Mouse (Mus musculus): ENCODE measurements around the gene Tpo. TPM values are rescaled to one million over a fixed set of nuclear protein-coding genes. Genes with fewer than 3 reads are reported as not detected.

Gene Tpo
- total RNA-seq, 2 experiments from 2014 or later = not detected

DNA sequence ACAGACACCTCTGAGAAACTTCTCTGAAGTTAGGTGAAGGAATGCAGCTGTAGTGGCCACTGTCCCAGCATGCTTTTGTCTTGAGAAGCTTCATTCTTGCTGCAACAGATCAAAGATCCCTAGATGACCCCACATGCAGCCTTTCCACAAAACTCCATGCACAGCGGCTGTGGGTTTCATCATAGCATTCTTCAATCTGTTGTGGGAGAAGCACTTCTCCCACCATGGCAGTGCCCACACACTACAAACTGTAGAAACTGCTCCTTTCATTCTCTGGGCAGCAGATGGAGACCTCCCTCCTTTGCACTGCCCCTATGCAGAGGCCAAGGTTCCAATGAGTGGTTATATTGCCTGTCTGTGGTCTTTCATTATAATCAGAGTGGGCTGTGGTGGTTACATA is 103.3 kb downstream of the Tpo start:
- intact Hi-C loops (cut with DNase I) = no loop called here
- no peak for DNase-seq (ENCODE audit: low spot score)

DNA sequence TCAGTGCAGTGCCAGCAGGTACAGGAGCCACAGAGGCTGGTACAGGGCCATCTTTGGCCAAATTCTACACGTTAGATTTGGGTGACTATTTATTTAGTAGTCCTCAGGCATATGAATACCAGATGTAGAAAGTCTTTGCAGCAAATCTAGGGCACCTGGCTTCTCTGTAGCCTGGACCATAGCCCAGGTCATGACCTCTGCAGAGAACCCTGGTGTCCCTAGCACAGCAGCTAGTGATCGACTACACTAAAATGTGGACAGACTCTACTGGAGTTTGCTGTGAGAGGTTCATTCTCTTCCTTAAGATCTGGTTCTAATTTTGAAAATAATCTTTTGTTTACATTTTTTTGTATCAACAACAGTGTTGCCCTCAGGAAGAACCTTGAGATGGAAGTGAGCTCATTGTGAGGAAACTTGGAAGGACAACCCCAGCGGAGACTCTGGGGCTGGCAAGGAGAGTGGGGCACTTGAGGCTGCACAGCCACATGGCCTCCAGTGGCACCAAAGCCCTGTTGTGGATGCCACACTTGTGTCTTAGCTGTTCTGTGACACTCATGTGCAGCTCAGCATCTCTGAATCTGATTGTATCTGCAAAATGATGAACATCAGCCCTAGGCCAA is 104.6 kb downstream of the Tpo start:
- intact Hi-C loops (cut with DNase I) = no loop called here
- DNase-seq (ENCODE audit: low spot score) = no peak

DNA sequence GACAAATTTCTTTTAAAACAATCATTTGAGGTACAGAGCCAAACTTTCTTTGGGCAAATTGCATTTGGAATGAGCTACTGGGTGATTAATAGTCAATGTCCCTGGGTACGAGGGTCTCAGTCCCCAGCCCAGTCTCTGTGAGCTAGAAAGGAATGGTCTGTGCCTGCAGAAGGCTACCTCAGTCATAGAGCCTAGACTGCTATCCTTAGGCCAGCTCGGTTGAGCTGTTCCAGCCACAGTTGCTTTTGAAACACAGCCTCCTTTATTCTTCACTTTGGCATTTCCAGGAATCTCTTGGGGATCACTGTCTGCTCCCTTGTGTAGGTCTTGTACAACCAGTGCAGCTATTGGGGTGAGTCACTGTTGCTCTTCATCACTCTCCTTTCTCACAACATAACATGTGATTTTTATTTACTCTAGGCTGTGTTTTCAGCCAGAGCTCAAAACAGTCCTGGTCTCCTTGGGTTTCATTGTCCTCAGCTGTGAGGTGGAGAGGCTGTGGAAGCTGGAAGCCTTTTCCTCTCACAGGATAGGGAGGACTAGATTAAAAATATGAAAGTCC is 108.1 kb downstream of the Tpo start:
- intact Hi-C loops (cut with DNase I) = loop anchor here (5.0 kb wide), 1 partner anchor 87 kb away; the partner anchor contains the start of gene Pxdn
- DNase-seq (ENCODE audit: low spot score) = peak; percentile 19

DNA sequence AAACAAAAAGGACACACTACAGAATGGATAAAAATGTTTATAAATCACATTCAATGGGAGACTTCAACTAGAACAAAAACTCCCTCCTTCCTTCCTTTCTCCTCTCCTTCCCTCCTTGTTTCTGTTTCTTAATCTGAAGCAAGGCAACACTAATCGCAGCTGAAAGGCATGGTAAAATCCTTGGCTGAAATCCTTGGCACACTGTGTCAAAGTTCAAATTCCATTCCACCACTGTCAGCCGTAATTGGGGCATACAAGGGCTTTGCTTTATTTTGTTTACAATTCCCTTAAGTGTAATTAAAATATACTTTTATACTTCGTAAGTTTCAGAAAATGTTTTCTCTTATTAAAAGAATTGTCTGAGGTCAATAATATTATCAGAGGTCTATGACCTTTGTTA is 108.9 kb downstream of the Tpo start:
- DNase-seq (ENCODE audit: low spot score) = no peak
- intact Hi-C loops (cut with DNase I) = loop anchor here (5.0 kb wide), 1 partner anchor 86 kb away; the partner anchor contains the start of gene Pxdn

DNA sequence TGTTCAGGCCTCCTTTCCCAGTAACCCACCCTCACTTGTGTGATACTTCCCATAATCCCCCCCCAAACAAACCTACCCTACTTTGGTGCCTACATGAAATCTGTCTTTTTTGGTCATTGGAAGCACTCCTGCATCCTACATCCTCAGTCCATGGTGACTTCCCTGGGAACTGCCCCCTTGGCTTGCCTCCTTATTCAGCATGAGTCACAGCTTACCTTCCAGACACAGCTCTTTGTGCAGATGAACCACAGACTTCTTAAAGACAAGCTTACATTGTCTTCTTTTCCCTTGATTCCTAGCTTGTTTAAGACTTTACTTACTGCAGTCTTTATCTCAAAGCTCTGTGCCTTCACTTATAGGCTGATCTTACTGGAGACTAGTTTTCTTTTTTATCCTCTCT is 112.0 kb downstream of the Tpo start:
- intact Hi-C loops (cut with DNase I) = loop anchor here (5.0 kb wide), 1 partner anchor 83 kb away; the partner anchor contains the start of gene Pxdn
- DNase-seq (ENCODE audit: low spot score) = no peak

DNA sequence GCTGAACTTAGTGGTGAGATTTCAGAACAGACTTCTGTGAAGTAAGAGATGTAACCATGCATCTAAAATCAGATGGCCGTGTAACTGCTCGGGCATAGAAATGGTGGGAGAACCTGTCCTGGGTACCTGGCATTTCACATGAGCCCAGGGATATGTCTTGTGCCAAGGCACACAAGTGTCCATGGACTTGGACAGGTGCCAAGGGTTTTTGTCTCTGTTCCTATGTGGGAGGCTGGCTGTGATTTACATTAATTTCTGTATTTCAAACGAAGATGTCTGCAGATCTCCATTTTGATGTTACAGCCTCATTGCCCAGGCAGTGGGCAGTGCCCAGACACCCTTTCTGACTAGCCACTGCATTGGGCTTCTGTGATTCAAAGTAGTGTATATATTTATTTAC is 115.3 kb downstream of the Tpo start:
- no peak for DNase-seq (ENCODE audit: low spot score)
- intact Hi-C loops (cut with DNase I) = no loop called here

DNA sequence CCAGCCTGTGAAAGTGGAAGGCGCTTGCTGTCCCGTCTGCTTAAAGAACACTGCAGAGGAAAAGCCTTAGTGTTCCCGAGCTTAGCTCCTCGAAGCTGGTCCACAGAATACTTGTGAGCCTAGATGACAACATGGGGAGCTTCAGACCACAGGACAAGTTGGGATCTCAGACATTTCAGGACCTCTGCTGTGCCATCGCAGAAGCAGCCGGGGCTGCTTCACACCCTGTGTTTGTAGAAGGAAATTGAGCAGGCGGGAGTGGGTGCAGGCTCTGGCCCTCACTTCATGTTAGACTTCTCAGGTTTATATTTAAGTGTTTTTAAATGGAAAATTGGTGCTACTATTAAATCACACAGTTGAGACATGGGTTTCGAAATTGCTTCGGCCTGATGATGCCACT is 116.9 kb downstream of the Tpo start:
- intact Hi-C loops (cut with DNase I) = no loop called here
- DNase-seq (ENCODE audit: low spot score) = no peak

DNA sequence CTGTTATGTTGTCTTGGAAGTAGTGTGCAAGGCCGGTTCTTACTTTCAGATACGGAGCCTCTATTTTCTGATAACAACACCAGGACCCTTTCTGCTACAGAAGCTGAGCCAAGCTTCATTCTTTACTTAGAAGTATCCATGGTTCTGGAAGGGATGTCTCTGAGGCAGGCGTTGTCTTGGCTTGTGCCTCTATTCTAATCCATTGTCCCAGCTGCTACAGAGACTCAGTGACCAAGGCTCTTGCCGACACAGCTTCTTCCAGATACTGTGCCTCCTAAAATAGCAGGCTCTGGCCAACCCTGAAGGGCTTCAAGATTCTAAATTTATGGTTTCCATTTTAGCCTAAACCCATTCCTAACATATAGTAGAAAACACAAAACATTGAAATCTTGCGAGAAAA is 123.7 kb downstream of the Tpo start:
- no peak for DNase-seq (ENCODE audit: low spot score)
- intact Hi-C loops (cut with DNase I) = no loop called here

DNA sequence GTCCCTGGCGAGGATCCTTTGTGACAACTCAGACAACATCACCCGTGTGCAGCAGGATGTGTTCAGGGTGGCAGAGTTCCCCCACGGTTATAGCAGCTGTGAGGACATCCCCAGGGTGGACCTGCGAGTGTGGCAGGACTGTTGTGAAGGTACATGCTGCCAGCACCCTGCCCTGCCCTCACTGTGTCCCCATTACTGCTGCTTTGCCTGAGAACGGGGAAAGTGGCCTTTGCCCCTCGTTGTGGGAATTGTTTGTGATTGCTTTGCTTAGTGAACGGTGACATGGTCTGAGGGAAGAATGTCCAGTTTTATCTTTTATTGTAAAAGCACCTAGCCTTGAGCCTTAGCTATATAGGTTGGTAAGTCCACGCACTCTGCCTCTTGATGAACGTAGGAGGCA is 125.8 kb downstream of the Tpo start:
- intact Hi-C loops (cut with DNase I) = no loop called here
- DNase-seq (ENCODE audit: low spot score) = no peak

Other genes starting within 250 kb of the Tpo start
- gene Pxdn, start 195.0 kb downstream of the Tpo start, total RNA-seq (2021) = 10 to 100 TPM; 62.2 to 65.1 TPM
- under 1 TPM; 0.16 to 0.75 TPM for gene Sntg2, start 240.8 kb upstream of the Tpo start, total RNA-seq (2021)